Mouse (Mus musculus) C2C12 (cell line): ENCODE measurements around the gene Gsk3b.

Experiments
- CTCF ChIP-seq: IDR thresholded peaks from one replicate; pipeline ENCODE4 v1.5.1; 2011; ENCODE audit not compliant: control insufficient read depth, insufficient read depth, insufficient read length
- MAX ChIP-seq: IDR thresholded peaks from one replicate; pipeline ENCODE4 v1.6.1; 2011; ENCODE audit warnings: mild to moderate bottlenecking, control low read depth
- MYOD1 ChIP-seq: IDR thresholded peaks from one replicate; pipeline ENCODE4 v1.6.1; 2011; ENCODE audit warnings: low read depth; ENCODE audit not compliant: control insufficient read depth, insufficient read length
- MYOG ChIP-seq: IDR thresholded peaks from one replicate; pipeline ENCODE4 v1.6.1; 2011; ENCODE audit not compliant: control insufficient read depth, insufficient read length; ENCODE audit errors: extremely low read depth

- TF ChIP-seq CTCF (no peak), MAX (no peak), MYOG (no peak), MYOD1 (no peak)
Measured at GRCm38 (mm10) chr16:38091706-38092105, 2.9 kb downstream of the Gsk3b start.
